Mouse (Mus musculus) liver, embryonic 12.5 days (tissue): ENCODE results near the gene Prkrip1. TPM values are rescaled to one million over a fixed set of nuclear protein-coding genes. Genes with fewer than 3 reads are reported as not detected.

Experiments
- ATAC-seq: fragments of 200-750 bp; cut with Nextera tagmentation; 2 replicates; pipeline ENCODE4 v1.8.0; 2017; ENCODE audit warnings: moderate number of reproducible peaks, mild to moderate bottlenecking, moderate library complexity
- H3K27ac ChIP-seq: fragments of 300-500 bp; sonication (generic); 2 replicates; pipeline ENCODE4 v1.5.1; 2016; ENCODE audit warnings: mild to moderate bottlenecking
- H3K27me3 ChIP-seq: fragments of 300-500 bp; sonication (generic); replicated peaks from 2 replicates; pipeline ENCODE4 v1.6.1; 2016; ENCODE audit warnings: mild to moderate bottlenecking, moderate library complexity
- H3K36me3 ChIP-seq: fragments of 300-500 bp; sonication (generic); 2 replicates; pipeline ENCODE4 v1.6.1; 2016; ENCODE audit warnings: mild to moderate bottlenecking, moderate library complexity
- H3K4me1 ChIP-seq: fragments of 300-500 bp; sonication (generic); 2 replicates; pipeline ENCODE4 v1.6.1; 2016
- H3K4me2 ChIP-seq: fragments of 300-500 bp; sonication (generic); 2 replicates; pipeline ENCODE4 v1.6.1; 2016; ENCODE audit warnings: mild to moderate bottlenecking, moderate library complexity
- H3K4me3 ChIP-seq: fragments of 300-500 bp; sonication (generic); 2 replicates; pipeline ENCODE4 v1.5.1; 2016; ENCODE audit warnings: mild to moderate bottlenecking, moderate library complexity
- H3K9ac ChIP-seq: fragments of 300-500 bp; sonication (generic); 2 replicates; pipeline ENCODE4 v1.6.1; 2016; ENCODE audit warnings: mild to moderate bottlenecking, moderate library complexity
- H3K9me3 ChIP-seq: fragments of 300-500 bp; sonication (generic); replicated peaks from 2 replicates; pipeline ENCODE4 v1.6.1; 2016; ENCODE audit warnings: mild to moderate bottlenecking, moderate library complexity
- WGBS: fragments of 180-500 bp; shearing (Covaris S2); methylation state at CpG from one replicate; pipeline ENCODE4 v1.1.7; 2016; ENCODE audit not compliant: insufficient replicate concordance; 5-methylcytosine and 5-hydroxymethylcytosine counted together
- polyA plus RNA-seq: library from polyadenylated mRNA; unstranded; fragments of >200 nt; fragmentation: Nextera tagmentation; extraction: Ambion mirVana; gene quantifications from 2 replicates; pipeline ENCODE4 v1.2.1, GENCODE M21; 2016

Gene Prkrip1
- 36.3 and 41.3 TPM in 2 replicates for polyA plus RNA-seq

GRCm38 (mm10) chr5:136198474-136199391, at the start of gene Prkrip1:
Gene Prkrip1, minus strand, starts transcription at chr5:136198963.
- Histone ChIP-seq H3K9ac (peak within 1 kb of the TSS; percentile 82), H3K27me3 (no peaks in the 10 kb centered on the region), H3K9me3 (no peaks in the 10 kb centered on the region), H3K4me2 (peak within 1 kb of the TSS; percentile 94), H3K36me3 (peaks cover 36% of the 10 kb centered on the region), H3K27ac (peak within 1 kb of the TSS; percentile 79), H3K4me1 (peaks cover 20% of the 10 kb centered on the region), H3K4me3 (peak within 1 kb of the TSS; percentile 88)
- ATAC-seq: peak; percentile 90
- under 1% methylated on average over 62 of the region's 62 CpGs for WGBS

- H3K9ac ChIP-seq: no peak overlapping the region
- ATAC-seq: no peak
- H3K4me3 ChIP-seq: no peak overlapping the region
- no peak overlapping the region for H3K4me2 ChIP-seq
- peaks cover 33% of the 10 kb centered on the region for H3K4me1 ChIP-seq
- peaks cover 29% of the 10 kb centered on the region for H3K27me3 ChIP-seq
- peaks cover 4% of the 10 kb centered on the region; the same call in 1 of the 2 replicates for H3K36me3 ChIP-seq
- WGBS: 48% methylated on average over 6 of the region's 6 CpGs
- H3K27ac ChIP-seq: no peak overlapping the region
- no peaks in the 10 kb centered on the region for H3K9me3 ChIP-seq
These were observed 49.7 kb upstream of the Prkrip1 start for GRCm38 (mm10) chr5:136248441-136248840.

GRCm38 (mm10) chr5:136246452-136246838, 47.7 kb upstream of the Prkrip1 start, which contains the start of gene Sh2b2:
Gene Sh2b2, minus strand, starts transcription at chr5:136246556.
- ATAC-seq: no peak
- Histone ChIP-seq H3K27ac (no peak within 1 kb of the TSS), H3K4me1 (peaks cover 36% of the 10 kb centered on the region), H3K27me3 (peaks cover 40% of the 10 kb centered on the region), H3K36me3 (peaks cover 4% of the 10 kb centered on the region; the same call in 1 of the 2 replicates), H3K9ac (no peak within 1 kb of the TSS), H3K9me3 (no peaks in the 10 kb centered on the region), H3K4me3 (peak within 1 kb of the TSS; percentile 66), H3K4me2 (peak within 1 kb of the TSS; percentile 87)
- 26% methylated on average over 2 of the region's 2 CpGs for WGBS

- peaks cover 40% of the 10 kb centered on the region for H3K27me3 ChIP-seq
- no peaks in the 10 kb centered on the region for H3K9me3 ChIP-seq
- peak overlapping the region; percentile 66 for H3K4me3 ChIP-seq
- 17% methylated on average over 15 of the region's 15 CpGs for WGBS
- no peak for ATAC-seq
- peaks cover 4% of the 10 kb centered on the region; the same call in 1 of the 2 replicates for H3K36me3 ChIP-seq
- peaks cover 42% of the 10 kb centered on the region for H3K4me1 ChIP-seq
- H3K9ac ChIP-seq: no peak overlapping the region
- H3K27ac ChIP-seq: no peak overlapping the region
- peak overlapping the region; percentile 87 for H3K4me2 ChIP-seq
These were observed 47.0 kb upstream of the Prkrip1 start for GRCm38 (mm10) chr5:136245541-136246451.

- peaks cover 40% of the 10 kb centered on the region for H3K27me3 ChIP-seq
- ATAC-seq: peak; percentile 57
- no peak overlapping the region for H3K27ac ChIP-seq
- peak overlapping the region; percentile 87 for H3K4me2 ChIP-seq
- H3K9ac ChIP-seq: peak overlapping the region; percentile 57
- H3K4me3 ChIP-seq: peak overlapping the region; percentile 66
- no peaks in the 10 kb centered on the region for H3K36me3 ChIP-seq
- peaks cover 42% of the 10 kb centered on the region for H3K4me1 ChIP-seq
- no peaks in the 10 kb centered on the region for H3K9me3 ChIP-seq
- 1% methylated on average over 47 of the region's 57 CpGs for WGBS
These were observed 46.2 kb upstream of the Prkrip1 start for GRCm38 (mm10) chr5:136244762-136245540.

GRCm38 (mm10) chr5:136243851-136244761, 45.3 kb upstream of the Prkrip1 start:
- peaks cover 40% of the 10 kb centered on the region for H3K27me3 ChIP-seq
- WGBS: 1% methylated on average over 67 of the region's 67 CpGs
- no peak overlapping the region for H3K27ac ChIP-seq
- no peaks in the 10 kb centered on the region for H3K9me3 ChIP-seq
- peaks cover 42% of the 10 kb centered on the region for H3K4me1 ChIP-seq
- peak overlapping the region; percentile 66 for H3K4me3 ChIP-seq
- peak overlapping the region; percentile 87 for H3K4me2 ChIP-seq
- peak overlapping the region; percentile 57 for H3K9ac ChIP-seq
- peak; percentile 23 for ATAC-seq
- H3K36me3 ChIP-seq: no peaks in the 10 kb centered on the region

- Histone ChIP-seq H3K27ac (no peak overlapping the region), H3K36me3 (no peaks in the 10 kb centered on the region), H3K9ac (no peak overlapping the region), H3K9me3 (no peaks in the 10 kb centered on the region), H3K4me3 (no peak overlapping the region), H3K4me2 (no peak overlapping the region), H3K4me1 (peaks cover 37% of the 10 kb centered on the region), H3K27me3 (peaks cover 65% of the 10 kb centered on the region)
- ATAC-seq: no peak
- 77% methylated on average over 6 of the region's 6 CpGs for WGBS
These were observed 42.4 kb upstream of the Prkrip1 start for GRCm38 (mm10) chr5:136241161-136241560.

- 41% methylated on average over 1 of the region's 1 CpGs for WGBS
- Histone ChIP-seq H3K9me3 (no peaks in the 10 kb centered on the region), H3K27me3 (peaks cover 62% of the 10 kb centered on the region)
These were observed 41.6 kb upstream of the Prkrip1 start for GRCm38 (mm10) chr5:136240381-136240780.

GRCm38 (mm10) chr5:136237607-136238006, 38.8 kb upstream of the Prkrip1 start:
- no peaks in the 10 kb centered on the region for H3K36me3 ChIP-seq
- H3K4me3 ChIP-seq: peak overlapping the region; percentile 26
- peak overlapping the region; percentile 53 for H3K4me2 ChIP-seq
- H3K9ac ChIP-seq: no peak overlapping the region
- WGBS: 3% methylated on average over 19 of the region's 19 CpGs
- H3K27me3 ChIP-seq: peaks cover 55% of the 10 kb centered on the region
- H3K27ac ChIP-seq: no peak overlapping the region
- ATAC-seq: no peak
- H3K4me1 ChIP-seq: peaks cover 18% of the 10 kb centered on the region
- no peaks in the 10 kb centered on the region for H3K9me3 ChIP-seq

More at GRCm38 (mm10) chr5:136240381-136240780, 41.6 kb upstream of the Prkrip1 start:
- Histone ChIP-seq H3K4me2 (no peak overlapping the region), H3K36me3 (no peaks in the 10 kb centered on the region), H3K4me1 (peaks cover 36% of the 10 kb centered on the region), H3K27ac (no peak overlapping the region), H3K9ac (no peak overlapping the region), H3K4me3 (no peak overlapping the region)
- ATAC-seq: no peak

- Histone ChIP-seq H3K4me1 (peaks cover 16% of the 10 kb centered on the region), H3K9me3 (no peaks in the 10 kb centered on the region), H3K27me3 (peaks cover 59% of the 10 kb centered on the region), H3K36me3 (peaks cover 5% of the 10 kb centered on the region), H3K9ac (no peak overlapping the region), H3K27ac (no peak overlapping the region), H3K4me3 (no peak overlapping the region), H3K4me2 (no peak overlapping the region)
- 64% methylated on average over 5 of the region's 5 CpGs for WGBS
- ATAC-seq: no peak
These were observed 37.8 kb upstream of the Prkrip1 start for GRCm38 (mm10) chr5:136236611-136237010.
